Mouse (Mus musculus) leukemia stem cell, adult 10-12 weeks (primary cell): ENCODE measurements around the gene Mgam. TPM values are rescaled to one million over a fixed set of nuclear protein-coding genes. Genes with fewer than 3 reads are reported as not detected.

ENCODE experiments used
- polyA plus RNA-seq: library from polyadenylated mRNA; stranded (reverse); fragments of >175 nt; gene quantifications from 2 replicates; pipeline ENCODE4 v1.2.3, GENCODE M21; 2012; ENCODE audit warnings: low replicate concordance

The Mgam gene
- not detected in 2 replicates for polyA plus RNA-seq

GRCm38 (mm10) chr6:40628406-40629000 is at the start of gene Mgam:
Gene Mgam (plus strand): TSS chr6:40628831.

GRCm38 (mm10) chr6:40585645-40586044 is 43.0 kb upstream of the Mgam start, which contains the start of gene Clec5a:
Gene Clec5a (minus strand): TSS chr6:40585821.

GRCm38 (mm10) chr6:40613260-40613852 is 15.3 kb upstream of the Mgam start, which contains the start of gene Tas2r138:
Gene Tas2r138 (minus strand): TSS chr6:40613310.

Other genes with a start within 250 kb of the Mgam start
- 1.2 and 3.5 TPM in 2 replicates for gene E330009J07Rik, start 192.7 kb upstream of the Mgam start, polyA plus RNA-seq
- not detected in 2 replicates for gene Wee2, start 189.7 kb upstream of the Mgam start, polyA plus RNA-seq
- 16.6 and 17.0 TPM in 2 replicates for gene Ssbp1, start 157.5 kb upstream of the Mgam start, polyA plus RNA-seq
- gene Tas2r137, start 137.6 kb upstream of the Mgam start, polyA plus RNA-seq, result not detected in 2 replicates
- gene Tas2r108, start 135.3 kb upstream of the Mgam start, polyA plus RNA-seq, result not detected in 2 replicates
- not detected in 2 replicates for gene Prss37, start 109.3 kb upstream of the Mgam start, polyA plus RNA-seq
- gene Olfr461, start 73.8 kb upstream of the Mgam start, polyA plus RNA-seq, result not detected in 2 replicates
- gene Olfr460, start 59.3 kb upstream of the Mgam start, polyA plus RNA-seq, result not detected in 2 replicates
- not detected in 2 replicates for gene Clec5a, start 43.0 kb upstream of the Mgam start, polyA plus RNA-seq
- gene Tas2r138, start 15.5 kb upstream of the Mgam start, polyA plus RNA-seq, result not detected in 2 replicates